Mouse (Mus musculus) olfactory bulb, adult 2 months (tissue): ENCODE data around the gene Fcgr4. TPM values are rescaled to one million over a fixed set of nuclear protein-coding genes. Genes with fewer than 3 reads are reported as not detected.
"Not testable (repeated sequence)": the region's sequence is repeated elsewhere in the genome, so short reads cannot be mapped to it uniquely, and the experiment has no call there.

Experiments
- H3K27ac ChIP-seq: fragments of 200-500 bp; 2 replicates; pipeline ENCODE4 v1.5.1; 2012; ENCODE audit warnings: low read depth, low read length; ENCODE audit not compliant: insufficient read depth
- H3K4me1 ChIP-seq: fragments of 200-500 bp; 2 replicates; pipeline ENCODE4 v1.6.1; 2012; ENCODE audit warnings: low read length; ENCODE audit not compliant: control insufficient read depth, insufficient read depth
- H3K4me3 ChIP-seq: fragments of 200-500 bp; 2 replicates; pipeline ENCODE4 v1.5.1; 2012; ENCODE audit warnings: mild to moderate bottlenecking, low read depth, low read length, moderate library complexity; ENCODE audit not compliant: insufficient read depth
- CTCF ChIP-seq: fragments of 200-500 bp; IDR thresholded peaks from 2 replicates; pipeline ENCODE4 v1.5.1; 2012; ENCODE audit warnings: low read depth, mild to moderate bottlenecking, low read length, moderate library complexity; ENCODE audit not compliant: insufficient read depth
- POLR2A ChIP-seq: fragments of 200-500 bp; IDR thresholded peaks from 2 replicates; pipeline ENCODE4 v1.6.1; 2012; ENCODE audit warnings: mild to moderate bottlenecking, low read depth, low read length, moderate library complexity; ENCODE audit not compliant: insufficient read depth
- WGBS: fragments of 180-500 bp; shearing (Covaris S2); methylation state at CpG from one replicate; pipeline ENCODE4 v1.1.7; 2018; 5-methylcytosine and 5-hydroxymethylcytosine counted together
- polyA plus RNA-seq: library from polyadenylated mRNA; stranded (reverse); fragments of >200 nt; gene quantifications from 2 replicates; pipeline ENCODE4 v1.2.4, GENCODE M21; 2012; ENCODE audit warnings: low replicate concordance; ENCODE audit not compliant: missing spikeins, insufficient read depth, insufficient read length

The Fcgr4 gene
- not detected in 2 replicates for polyA plus RNA-seq

GRCm38 (mm10) chr1:171018737-171019136, at the start of gene Fcgr4:
Fcgr4 (plus strand) TSS chr1:171018920.
- WGBS = 79% methylated on average over 2 of the region's 2 CpGs
- TF ChIP-seq CTCF = no peak
- TF ChIP-seq POLR2A = no peak
- no peak within 1 kb of the TSS for H3K4me3 ChIP-seq
- H3K4me1 ChIP-seq = no peaks in the 10 kb centered on the region
- no peak within 1 kb of the TSS for H3K27ac ChIP-seq

- 89% methylated on average over 6 of the region's 6 CpGs for WGBS
- Histone ChIP-seq H3K4me1 (no peaks in the 10 kb centered on the region), H3K27ac (no peak overlapping the region), H3K4me3 (no peak overlapping the region)
- no peak for TF ChIP-seq POLR2A
- no peak for TF ChIP-seq CTCF
Measured at GRCm38 (mm10) chr1:170972494-170972893, 46.2 kb upstream of the Fcgr4 start.

- no peak for TF ChIP-seq POLR2A
- no peak for TF ChIP-seq CTCF
- WGBS = 85% methylated on average over 4 of the region's 4 CpGs
- Histone ChIP-seq H3K4me3 (no peak overlapping the region), H3K4me1 (no peaks in the 10 kb centered on the region), H3K27ac (no peak overlapping the region)
Measured at GRCm38 (mm10) chr1:170972936-170973335, 45.8 kb upstream of the Fcgr4 start.

- WGBS = 81% methylated on average over 8 of the region's 8 CpGs
- TF ChIP-seq CTCF (no peak), POLR2A (no peak)
- H3K4me3 ChIP-seq = no peak overlapping the region
- H3K27ac ChIP-seq = no peak overlapping the region
- no peaks in the 10 kb centered on the region for H3K4me1 ChIP-seq
Measured at GRCm38 (mm10) chr1:170974171-170974570, 44.5 kb upstream of the Fcgr4 start.

GRCm38 (mm10) chr1:170974736-170975135, 44.0 kb upstream of the Fcgr4 start:
- WGBS = 96% methylated on average over 2 of the region's 2 CpGs
- no peak for TF ChIP-seq CTCF
- TF ChIP-seq POLR2A = no peak
- Histone ChIP-seq H3K4me1 (no peaks in the 10 kb centered on the region), H3K27ac (no peak overlapping the region), H3K4me3 (no peak overlapping the region)

- not testable (repeated sequence) for H3K4me1 ChIP-seq, H3K27ac ChIP-seq, H3K4me3 ChIP-seq
- 80% methylated on average over 2 of the region's 2 CpGs for WGBS
Measured at GRCm38 (mm10) chr1:170975350-170975749, 43.4 kb upstream of the Fcgr4 start.

- no peak for TF ChIP-seq POLR2A
- no peak for TF ChIP-seq CTCF
- Histone ChIP-seq H3K4me3 (no peak overlapping the region), H3K27ac (no peak overlapping the region), H3K4me1 (no peaks in the 10 kb centered on the region)
- 69% methylated on average over 7 of the region's 7 CpGs for WGBS
Measured at GRCm38 (mm10) chr1:170975751-170976161, 43.0 kb upstream of the Fcgr4 start.

GRCm38 (mm10) chr1:170976447-170976846, 42.3 kb upstream of the Fcgr4 start, which contains the start of gene Fcgr2b:
Fcgr2b (minus strand) TSS chr1:170976547.
- no peak within 1 kb of the TSS for H3K27ac ChIP-seq
- WGBS = 93% methylated on average over 5 of the region's 5 CpGs
- H3K4me3 ChIP-seq = no peak within 1 kb of the TSS
- H3K4me1 ChIP-seq = no peaks in the 10 kb centered on the region
- TF ChIP-seq CTCF (no peak), POLR2A (no peak)

- WGBS = 79% methylated on average over 4 of the region's 4 CpGs
- Histone ChIP-seq H3K27ac (no peak overlapping the region), H3K4me1 (no peaks in the 10 kb centered on the region), H3K4me3 (no peak overlapping the region)
- TF ChIP-seq CTCF (no peak), POLR2A (no peak)
Measured at GRCm38 (mm10) chr1:170978601-170979000, 40.1 kb upstream of the Fcgr4 start.

GRCm38 (mm10) chr1:170981679-170982078, 37.0 kb upstream of the Fcgr4 start:
- not testable (repeated sequence) for H3K4me3 ChIP-seq, H3K4me1 ChIP-seq, H3K27ac ChIP-seq
- WGBS = 77% methylated on average over 1 of the region's 1 CpGs
